Mouse (Mus musculus) monocyte, adult 5-6 weeks (primary cell): Measurements from ENCODE around the gene Ihh. TPM values are rescaled to one million over a fixed set of nuclear protein-coding genes. Genes with fewer than 3 reads are reported as not detected.

Experiments used
- ATAC-seq: fragments of 153-309, 156-312 bp; replicated peaks from 2 replicates; pipeline ENCODE4 v1.8.0; 2017; ENCODE audit warnings: mild to moderate bottlenecking; ENCODE audit not compliant: low TSS enrichment, insufficient number of reproducible peaks, severe bottlenecking, poor library complexity, low FRiP score
- total RNA-seq: library from RNA; stranded (forward); fragments of 200-1000, 200-491, 200-594 nt; gene quantifications from 3 replicates; pipeline ENCODE4 v1.2.3, GENCODE M21; 2017

The Ihh gene
- total RNA-seq, 1 experiment from 2014 or later, result not detected

- ATAC-seq, result no peak
These were observed 2.4 kb downstream of the Ihh start for GRCm38 (mm10) chr1:74948784-74949665.

GRCm38 (mm10) chr1:74947986-74948670 lies 3.3 kb downstream of the Ihh start:
- ATAC-seq, result no peak

- ATAC-seq, result no peak
These were observed 9.7 kb downstream of the Ihh start for GRCm38 (mm10) chr1:74941651-74942360.

GRCm38 (mm10) chr1:74939762-74940161 lies 11.7 kb downstream of the Ihh start:
- no peak for ATAC-seq

- no peak for ATAC-seq
These were observed 15.1 kb downstream of the Ihh start for GRCm38 (mm10) chr1:74936221-74936830.

GRCm38 (mm10) chr1:74935402-74935801 lies 16.1 kb downstream of the Ihh start, which contains the start of gene Cfap65:
Cfap65 (minus strand) TSS chr1:74935599.
- no peak for ATAC-seq

- ATAC-seq, result no peak
These were observed 23.7 kb downstream of the Ihh start for GRCm38 (mm10) chr1:74927621-74928296.

- no peak for ATAC-seq
These were observed 24.8 kb downstream of the Ihh start for GRCm38 (mm10) chr1:74926721-74927120.

GRCm38 (mm10) chr1:74924464-74924863 lies 27.0 kb downstream of the Ihh start:
- ATAC-seq, result no peak

- no peak for ATAC-seq
These were observed 35.8 kb downstream of the Ihh start for GRCm38 (mm10) chr1:74915706-74916105.

GRCm38 (mm10) chr1:74902191-74902590 lies 49.3 kb downstream of the Ihh start:
- ATAC-seq, result no peak

- no peak for ATAC-seq
These were observed 49.8 kb downstream of the Ihh start for GRCm38 (mm10) chr1:74901686-74902085.

GRCm38 (mm10) chr1:74900341-74901285 lies 50.9 kb downstream of the Ihh start:
- ATAC-seq, result no peak

GRCm38 (mm10) chr1:74898656-74899431 lies 52.6 kb downstream of the Ihh start:
- ATAC-seq, result no peak

- ATAC-seq, result no peak
These were observed 53.5 kb downstream of the Ihh start for GRCm38 (mm10) chr1:74897976-74898375.
